Mouse (Mus musculus) neural tube, embryonic 13.5 days (tissue): Measurements from ENCODE around the gene Gm45808. TPM values are rescaled to one million over a fixed set of nuclear protein-coding genes. Genes with fewer than 3 reads are reported as not detected.
"Not testable (repeated sequence)": the region's sequence is repeated elsewhere in the genome, so short reads cannot be mapped to it uniquely, and the experiment has no call there.

Experiments
- ATAC-seq: fragments of 200-750 bp; cut with Nextera tagmentation; 2 replicates; pipeline ENCODE4 v1.8.0; 2017; ENCODE audit warnings: low read depth, mild to moderate bottlenecking, moderate TSS enrichment, moderate library complexity
- H3K27ac ChIP-seq: fragments of 300-500 bp; sonication (generic); replicated peaks from 2 replicates; pipeline ENCODE4 v1.5.1; 2015; ENCODE audit warnings: moderate library complexity, mild to moderate bottlenecking, inconsistent platforms
- H3K27me3 ChIP-seq: fragments of 300-500 bp; sonication (generic); 2 replicates; pipeline ENCODE4 v1.6.1; 2015; ENCODE audit warnings: mild to moderate bottlenecking, inconsistent platforms
- H3K36me3 ChIP-seq: fragments of 300-500 bp; sonication (generic); 2 replicates; pipeline ENCODE4 v1.6.1; 2015; ENCODE audit warnings: mild to moderate bottlenecking, inconsistent platforms
- H3K4me1 ChIP-seq: fragments of 300-500 bp; sonication (generic); replicated peaks from 2 replicates; pipeline ENCODE4 v1.6.1; 2015; ENCODE audit warnings: inconsistent platforms
- H3K4me2 ChIP-seq: fragments of 300-500 bp; sonication (generic); 2 replicates; pipeline ENCODE4 v1.6.1; 2015; ENCODE audit warnings: inconsistent platforms, mild to moderate bottlenecking, moderate library complexity
- H3K4me3 ChIP-seq: fragments of 300-500 bp; sonication (generic); 2 replicates; pipeline ENCODE4 v1.5.1; 2015; ENCODE audit warnings: mild to moderate bottlenecking, inconsistent platforms
- H3K9ac ChIP-seq: fragments of 300-500 bp; sonication (generic); 2 replicates; pipeline ENCODE4 v1.6.1; 2015; ENCODE audit warnings: moderate library complexity, mild to moderate bottlenecking, inconsistent platforms
- H3K9me3 ChIP-seq: fragments of 300-500 bp; sonication (generic); 2 replicates; pipeline ENCODE4 v1.6.1; 2016; ENCODE audit warnings: inconsistent platforms
- WGBS: fragments of 180-500 bp; shearing (Covaris S2); methylation state at CpG from one replicate; pipeline ENCODE4 v1.1.7; 2015; 5-methylcytosine and 5-hydroxymethylcytosine counted together
- polyA plus RNA-seq: library from polyadenylated mRNA; unstranded; fragments of >200 nt; fragmentation: Nextera tagmentation; extraction: Ambion mirVana; gene quantifications from 2 replicates; pipeline ENCODE4 v1.2.1, GENCODE M21; 2015

Gm45808 gene
- polyA plus RNA-seq, 1 experiment from 2014 or later, result not detected

DNA sequence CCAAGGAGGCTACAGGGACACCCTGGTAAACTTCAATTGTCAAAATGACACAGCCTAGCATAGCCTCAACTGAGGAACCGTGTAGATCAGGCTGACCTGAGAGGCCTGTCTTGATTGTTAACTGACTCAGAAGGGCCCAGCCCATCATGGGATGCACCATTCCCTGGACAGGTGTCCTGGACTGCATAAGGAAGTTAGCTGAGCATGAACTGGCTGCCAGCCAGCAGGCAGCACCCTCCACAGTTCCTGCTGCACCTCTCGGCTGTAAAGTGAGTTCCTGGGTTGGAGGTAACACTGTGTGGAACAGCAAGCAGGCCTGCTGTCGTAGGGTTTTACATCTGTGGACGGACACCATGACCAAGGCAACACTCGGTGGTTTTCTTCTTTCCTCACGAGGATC is 21.0 kb upstream of the Gm45808 start:
- no peak for ATAC-seq
- H3K9ac ChIP-seq, result no peak overlapping the region
- 90% methylated on average over 6 of the region's 6 CpGs for WGBS
- H3K4me3 ChIP-seq, result no peak overlapping the region
- no peak overlapping the region for H3K4me2 ChIP-seq
- no peak overlapping the region for H3K27ac ChIP-seq
- H3K27me3 ChIP-seq, result no peaks in the 10 kb centered on the region
- peaks cover 37% of the 10 kb centered on the region for H3K36me3 ChIP-seq
- no peaks in the 10 kb centered on the region for H3K9me3 ChIP-seq
- H3K4me1 ChIP-seq, result peaks cover 19% of the 10 kb centered on the region

DNA sequence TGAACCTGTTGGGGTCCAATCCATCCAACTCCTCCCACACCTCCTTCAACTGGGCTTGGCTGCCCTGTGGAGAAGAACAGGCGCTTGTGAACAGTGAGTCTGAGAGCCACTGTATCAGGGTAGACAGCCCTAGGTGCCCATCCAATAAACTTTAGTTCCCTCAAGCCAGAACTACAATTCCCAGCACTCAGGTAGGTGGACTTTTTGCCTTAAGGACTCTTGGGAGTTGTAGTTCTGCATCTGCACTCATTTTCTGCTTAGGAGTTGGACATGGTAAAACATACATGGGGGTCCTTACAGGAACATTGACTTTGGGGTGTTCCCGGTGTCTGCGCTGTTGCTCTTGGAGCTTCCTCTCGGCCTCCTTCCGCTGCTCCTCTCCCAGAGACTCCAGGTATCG is 11.8 kb upstream of the Gm45808 start:
- 96% methylated on average over 6 of the region's 6 CpGs for WGBS
- Histone ChIP-seq H3K36me3 (peaks cover 96% of the 10 kb centered on the region), H3K4me2 (no peak overlapping the region), H3K4me3 (no peak overlapping the region), H3K27ac (no peak overlapping the region), H3K27me3 (no peaks in the 10 kb centered on the region), H3K4me1 (no peaks in the 10 kb centered on the region), H3K9ac (no peak overlapping the region), H3K9me3 (no peaks in the 10 kb centered on the region)
- ATAC-seq, result no peak

DNA sequence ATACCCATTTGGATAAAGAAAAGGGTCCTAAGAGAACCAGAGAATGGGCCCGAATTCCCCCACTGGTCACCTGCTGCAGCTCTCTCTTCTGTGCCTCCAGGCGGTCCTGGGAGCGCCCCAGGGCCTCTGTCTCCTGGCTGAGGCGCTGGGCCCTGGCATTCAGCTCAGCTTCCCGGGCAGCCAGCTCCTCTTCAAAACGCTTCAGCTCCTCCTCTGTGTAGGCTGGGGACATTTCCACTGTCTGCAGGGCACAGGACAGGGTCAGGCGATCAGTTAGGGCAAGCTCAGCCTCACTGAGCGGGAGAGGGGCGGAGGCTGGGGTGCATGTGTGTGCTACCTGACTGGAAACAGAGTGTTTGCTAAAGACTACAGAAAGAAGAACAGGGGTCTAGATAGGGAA is 7.9 kb upstream of the Gm45808 start:
- ATAC-seq, result no peak
- Histone ChIP-seq H3K4me3 (no peak overlapping the region), H3K4me1 (peaks cover 16% of the 10 kb centered on the region), H3K9me3 (no peaks in the 10 kb centered on the region), H3K9ac (0 out of 2 replicates have a peak overlapping the region, but pooled peaks have one; percentile 12), H3K4me2 (no peak overlapping the region), H3K27ac (no peak overlapping the region), H3K36me3 (peaks cover 77% of the 10 kb centered on the region), H3K27me3 (no peaks in the 10 kb centered on the region)
- WGBS, result 86% methylated on average over 9 of the region's 9 CpGs

DNA sequence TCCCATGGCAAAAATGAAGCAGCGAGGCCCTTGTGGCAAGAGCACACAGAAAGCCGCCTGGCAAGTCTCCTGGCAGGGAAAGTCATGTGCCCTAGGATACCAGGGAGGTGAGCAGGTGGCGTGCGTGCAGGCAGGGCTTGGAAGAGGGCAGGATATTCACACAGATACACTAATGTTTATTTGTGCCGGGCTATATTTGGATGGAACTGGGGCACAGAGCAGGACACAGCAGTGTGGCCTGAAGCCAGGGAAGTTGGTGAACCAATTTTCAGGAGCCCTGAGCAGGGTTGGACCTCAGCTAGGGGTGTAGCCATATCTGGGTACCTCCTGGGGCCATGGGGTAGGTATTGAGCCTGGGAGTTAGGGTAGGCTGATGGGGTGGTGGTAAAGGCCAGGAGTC is 6.3 kb upstream of the Gm45808 start:
- no peak overlapping the region for H3K9ac ChIP-seq
- H3K27me3 ChIP-seq, result no peaks in the 10 kb centered on the region
- no peak overlapping the region for H3K27ac ChIP-seq
- no peak overlapping the region for H3K4me3 ChIP-seq
- no peak for ATAC-seq
- 95% methylated on average over 5 of the region's 5 CpGs for WGBS
- no peaks in the 10 kb centered on the region for H3K9me3 ChIP-seq
- H3K4me1 ChIP-seq, result peaks cover 25% of the 10 kb centered on the region
- no peak overlapping the region for H3K4me2 ChIP-seq
- H3K36me3 ChIP-seq, result peaks cover 61% of the 10 kb centered on the region

DNA sequence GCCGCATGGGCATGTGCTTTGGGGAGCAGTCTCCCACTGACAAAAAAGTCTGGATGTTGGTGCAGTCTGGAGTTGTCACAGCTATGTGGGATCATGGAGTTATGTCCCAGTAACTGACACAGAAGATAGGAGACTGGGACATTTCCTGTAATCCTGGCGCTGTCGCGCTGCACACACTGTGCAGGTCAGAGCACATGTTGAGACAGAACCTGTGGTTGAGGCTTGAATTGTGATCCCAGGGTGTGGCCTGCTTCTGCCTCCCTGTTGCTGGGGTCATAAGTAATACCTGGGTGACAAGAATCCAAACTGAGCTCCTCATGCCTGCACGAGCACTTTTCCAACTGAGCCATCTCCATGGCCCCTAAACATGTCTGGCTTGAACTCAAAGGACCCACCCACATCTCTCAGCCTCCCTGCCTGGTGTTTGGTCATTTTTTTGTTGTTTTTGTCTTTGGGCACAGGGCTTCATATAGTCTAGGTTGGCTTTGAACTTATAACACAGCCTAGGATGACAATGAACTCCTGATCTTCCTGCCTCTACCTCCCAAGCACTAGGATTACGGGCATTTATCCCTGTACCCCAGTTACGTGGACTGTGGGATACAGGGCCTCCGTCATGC is 5.7 kb upstream of the Gm45808 start:
- ATAC-seq, result no peak
- Histone ChIP-seq H3K27me3 (no peaks in the 10 kb centered on the region), H3K27ac (no peak overlapping the region), H3K9ac (no peak overlapping the region), H3K9me3 (no peaks in the 10 kb centered on the region), H3K36me3 (peaks cover 55% of the 10 kb centered on the region), H3K4me2 (no peak overlapping the region), H3K4me3 (no peak overlapping the region), H3K4me1 (peaks cover 25% of the 10 kb centered on the region)
- 97% methylated on average over 8 of the region's 8 CpGs for WGBS

DNA sequence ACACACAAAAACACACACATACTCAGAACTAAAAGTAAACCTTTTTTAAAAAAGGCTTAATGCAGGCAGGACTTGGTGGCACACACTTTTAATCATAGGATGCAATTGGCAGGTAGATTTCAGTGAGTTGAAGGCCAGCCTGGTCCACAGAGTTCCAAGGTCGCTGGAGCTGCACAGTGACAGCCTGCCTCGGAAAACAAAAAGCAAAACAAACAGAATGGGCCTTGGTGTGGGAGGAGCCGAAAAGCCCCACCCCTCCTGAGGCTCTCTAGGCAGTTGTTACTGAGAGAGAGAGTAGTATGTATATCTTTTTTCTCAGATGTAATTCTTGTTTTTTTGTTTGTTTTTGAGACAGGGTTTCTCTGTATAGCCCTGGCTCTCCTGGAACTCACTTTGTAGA is 4.7 kb upstream of the Gm45808 start:
- Histone ChIP-seq H3K4me1 (peaks cover 25% of the 10 kb centered on the region), H3K9me3 (no peaks in the 10 kb centered on the region), H3K27me3 (no peaks in the 10 kb centered on the region), H3K4me2 (0 out of 2 replicates have a peak overlapping the region, but pooled peaks have one; percentile 4), H3K9ac (0 out of 2 replicates have a peak overlapping the region, but pooled peaks have one; percentile 8), H3K4me3 (no peak overlapping the region), H3K27ac (peak overlapping the region; percentile 33; the same call in 1 of the 2 replicates), H3K36me3 (peaks cover 44% of the 10 kb centered on the region)
- WGBS, result 28% methylated on average over 3 of the region's 3 CpGs
- no peak for ATAC-seq

DNA sequence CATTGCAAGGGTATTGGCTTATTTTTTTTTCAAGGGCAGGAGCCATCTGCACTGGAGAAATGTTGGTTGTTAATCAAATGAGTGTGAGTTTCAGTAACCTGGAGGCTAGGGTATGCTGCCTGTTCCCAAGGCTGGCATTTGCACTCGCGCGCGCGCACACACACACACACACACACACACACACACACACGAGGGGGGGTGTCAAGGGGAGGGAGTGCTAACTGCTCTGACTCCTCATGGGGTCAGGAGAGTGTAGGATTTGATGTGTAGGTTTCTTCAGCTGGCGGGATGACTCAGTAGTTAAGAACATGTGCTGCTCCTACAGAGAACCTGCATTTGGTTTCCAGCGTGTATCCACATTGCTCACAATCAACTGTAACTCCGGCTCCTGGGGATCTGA is 4.2 kb upstream of the Gm45808 start:
- Histone ChIP-seq H3K9me3 (no peaks in the 10 kb centered on the region), H3K27me3 (no peaks in the 10 kb centered on the region), H3K4me3 (no peak overlapping the region), H3K4me2 (0 out of 2 replicates have a peak overlapping the region, but pooled peaks have one; percentile 4), H3K36me3 (peaks cover 40% of the 10 kb centered on the region), H3K9ac (0 out of 2 replicates have a peak overlapping the region, but pooled peaks have one; percentile 8), H3K27ac (peak overlapping the region; percentile 33; the same call in 1 of the 2 replicates), H3K4me1 (peaks cover 25% of the 10 kb centered on the region)
- 20% methylated on average over 9 of the region's 9 CpGs for WGBS
- peak; percentile 25; the same call in 1 of the 2 replicates for ATAC-seq

DNA sequence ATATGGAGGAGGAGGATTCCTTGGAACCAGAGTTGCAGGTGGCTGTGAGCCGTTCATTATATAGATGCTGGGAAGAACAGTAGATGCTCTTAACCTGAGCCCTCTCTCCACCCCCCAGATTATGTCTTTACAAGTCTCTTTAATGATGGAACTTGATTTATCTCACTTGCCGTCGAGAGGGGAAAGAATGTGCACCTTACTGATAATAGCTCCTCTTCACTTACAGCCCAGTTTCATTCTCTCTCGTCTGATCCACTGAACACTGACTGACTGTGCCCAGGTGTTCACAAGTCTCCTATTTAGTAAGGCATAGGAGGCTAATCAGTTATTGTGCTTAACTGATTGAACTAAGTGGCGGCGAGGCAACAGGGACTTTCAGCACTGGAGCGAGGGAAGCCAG is 3.0 kb upstream of the Gm45808 start:
- Histone ChIP-seq H3K9me3 (no peaks in the 10 kb centered on the region), H3K27me3 (no peaks in the 10 kb centered on the region), H3K36me3 (peaks cover 28% of the 10 kb centered on the region), H3K4me1 (peaks cover 25% of the 10 kb centered on the region), H3K27ac (no peak overlapping the region), H3K4me2 (no peak overlapping the region), H3K4me3 (no peak overlapping the region), H3K9ac (no peak overlapping the region)
- 64% methylated on average over 7 of the region's 7 CpGs for WGBS
- no peak for ATAC-seq

DNA sequence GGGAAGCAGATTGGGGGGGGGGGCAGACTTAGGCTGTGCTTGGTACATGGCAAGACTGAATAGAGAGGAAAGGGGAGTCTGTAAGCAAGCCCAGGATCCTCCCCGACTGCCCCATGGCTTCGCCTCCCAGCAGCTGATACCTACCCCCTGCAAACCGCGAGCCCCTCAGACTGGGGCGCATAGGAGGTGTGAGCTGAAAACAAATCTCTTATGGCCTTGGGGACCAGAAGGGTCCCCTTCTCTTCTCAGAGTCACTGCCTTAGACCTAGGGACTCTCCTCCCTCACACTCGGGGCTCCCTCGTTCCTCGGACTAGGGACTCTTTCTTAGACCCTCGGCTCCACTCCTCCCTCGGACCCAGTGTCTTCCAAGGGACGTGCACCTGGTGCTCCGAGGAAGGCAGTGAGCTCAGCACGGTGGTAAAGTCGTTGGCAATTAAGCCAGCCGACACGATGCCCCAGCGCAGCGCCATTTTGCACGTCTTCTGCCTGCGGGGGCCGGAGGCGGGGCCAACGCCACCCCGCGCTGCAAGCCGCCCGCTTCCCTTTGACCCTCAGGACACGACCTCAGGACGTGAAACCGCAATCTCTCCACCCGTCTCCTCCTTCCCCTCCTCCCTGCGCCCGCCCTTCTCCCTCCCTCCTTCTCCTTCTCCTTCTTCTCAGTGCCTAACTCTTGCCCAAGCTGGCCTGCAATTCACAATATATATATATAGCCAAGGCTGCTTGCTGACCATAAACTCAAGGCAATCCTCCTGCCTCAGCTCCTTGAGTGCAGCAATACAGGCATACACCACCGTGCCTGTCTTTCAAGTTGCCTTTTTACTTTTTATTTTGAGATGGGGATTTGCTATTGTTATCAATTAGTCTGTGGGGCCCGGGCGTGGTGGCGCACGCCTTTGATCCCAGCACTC is 1.9 kb upstream of the Gm45808 start, which contains the start of gene Dhdh:
Gene Dhdh (minus strand): TSS at position 513 of the 912 bp plus-strand sequence.
- peak within 1 kb of the TSS; percentile 63 for H3K4me2 ChIP-seq
- peak within 1 kb of the TSS; percentile 79 for H3K27ac ChIP-seq
- peaks cover 25% of the 10 kb centered on the region for H3K4me1 ChIP-seq
- peaks cover 17% of the 10 kb centered on the region for H3K36me3 ChIP-seq
- H3K4me3 ChIP-seq, result peak within 1 kb of the TSS; percentile 39
- H3K9ac ChIP-seq, result peak within 1 kb of the TSS; percentile 67
- ATAC-seq, result peak; percentile 73
- H3K9me3 ChIP-seq, result no peaks in the 10 kb centered on the region
- no peaks in the 10 kb centered on the region for H3K27me3 ChIP-seq
- 8% methylated on average over 38 of the region's 38 CpGs for WGBS

DNA sequence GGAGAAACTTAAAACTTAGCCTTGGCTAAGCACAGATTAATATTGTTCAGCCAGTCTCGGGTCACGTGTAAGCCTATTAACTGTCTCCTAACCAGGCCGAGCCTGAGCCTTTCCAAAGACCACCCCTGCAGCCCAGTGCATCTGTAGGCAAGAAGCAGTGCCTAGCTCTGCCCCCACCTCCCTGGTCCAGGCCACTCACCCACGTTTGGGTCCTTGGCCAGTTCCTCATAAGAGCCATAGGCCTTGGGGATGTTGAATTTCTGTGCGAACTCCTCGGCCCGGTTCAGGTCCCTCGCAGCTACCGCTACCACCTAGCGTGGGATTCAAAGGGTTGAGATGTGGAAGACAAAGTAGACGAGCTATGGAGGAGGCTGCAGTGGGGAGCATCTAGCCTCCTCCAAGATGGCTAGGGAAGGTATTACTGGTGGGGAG is 1.3 kb upstream of the Gm45808 start:
- WGBS, result 29% methylated on average over 11 of the region's 11 CpGs

DNA sequence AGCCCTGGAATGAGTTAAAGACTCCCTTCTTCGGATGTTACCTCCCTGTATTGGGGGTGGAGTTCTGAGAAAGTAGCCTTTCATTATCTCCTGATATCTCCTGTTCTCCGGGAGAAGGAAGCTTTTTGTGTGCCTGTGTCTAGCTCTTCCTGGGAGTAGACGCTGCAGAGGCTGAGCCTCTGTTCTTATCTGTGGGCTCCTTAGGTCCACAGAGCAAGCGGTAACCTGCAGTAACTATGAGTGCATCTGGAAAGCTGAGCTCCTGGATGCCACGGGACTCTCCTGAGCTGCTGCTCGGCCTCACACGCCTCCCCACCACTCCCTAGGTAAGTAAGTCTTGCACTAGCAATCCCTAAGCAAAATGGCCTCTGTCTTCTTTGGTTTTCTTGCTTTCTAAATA is 453 bp downstream of the Gm45808 start:
- WGBS, result 84% methylated on average over 7 of the region's 7 CpGs
- no peaks in the 10 kb centered on the region for H3K36me3 ChIP-seq
- no peak overlapping the region for H3K9ac ChIP-seq
- H3K4me1 ChIP-seq, result peaks cover 23% of the 10 kb centered on the region
- no peak overlapping the region for H3K4me3 ChIP-seq
- no peak overlapping the region for H3K27ac ChIP-seq
- no peaks in the 10 kb centered on the region for H3K9me3 ChIP-seq
- H3K4me2 ChIP-seq, result no peak overlapping the region
- H3K27me3 ChIP-seq, result no peaks in the 10 kb centered on the region
- no peak for ATAC-seq

More for the DNA sequence above, 1.3 kb upstream of the Gm45808 start:
- H3K9ac ChIP-seq, result peak overlapping the region; percentile 67
- no peaks in the 10 kb centered on the region for H3K9me3 ChIP-seq
- H3K4me1 ChIP-seq, result peaks cover 25% of the 10 kb centered on the region
- H3K4me2 ChIP-seq, result peak overlapping the region; percentile 63
- H3K27ac ChIP-seq, result peak overlapping the region; percentile 79
- 0 out of 2 replicates have a peak, but pooled peaks have one; percentile 45 for ATAC-seq
- H3K27me3 ChIP-seq, result no peaks in the 10 kb centered on the region
- H3K36me3 ChIP-seq, result peaks cover 10% of the 10 kb centered on the region
- H3K4me3 ChIP-seq, result peak overlapping the region; percentile 39

DNA sequence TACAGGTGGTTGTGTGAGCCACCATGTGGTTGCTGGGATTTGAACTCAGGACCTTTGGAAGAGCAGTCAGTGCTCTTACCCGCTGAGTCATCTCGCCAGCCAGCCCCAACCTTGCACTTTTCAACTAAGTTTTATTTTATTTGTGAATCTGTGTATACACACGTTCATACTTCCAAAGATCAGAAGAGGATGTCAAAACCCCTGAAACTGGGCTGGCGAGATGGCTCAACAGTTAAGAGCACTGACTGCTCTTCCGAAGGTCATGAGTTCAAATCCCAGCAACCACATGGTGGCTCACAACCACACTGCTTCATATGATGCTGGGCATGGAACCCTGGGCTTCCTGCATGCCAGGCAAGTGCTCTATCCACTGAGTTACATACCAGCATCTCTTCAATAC is 1.6 kb downstream of the Gm45808 start:
- ATAC-seq, H3K9ac ChIP-seq, H3K27ac ChIP-seq, H3K4me3 ChIP-seq, H3K36me3 ChIP-seq, H3K9me3 ChIP-seq, H3K27me3 ChIP-seq, H3K4me2 ChIP-seq: not testable (repeated sequence)
- 93% methylated on average over 5 of the region's 5 CpGs for WGBS
- peaks cover 13% of the 10 kb centered on the region; the same call in 1 of the 2 replicates for H3K4me1 ChIP-seq
